In genomic region chr15:77813639-77814375, GRCm38 (mm10) we compare ENCODE assay signal across 10 mouse cellular contexts. TPM values are rescaled to one million over a fixed set of nuclear protein-coding genes. Genes with fewer than 3 reads are reported as not detected.
DNase-seq lines count a peak whose midpoint lies in the region; ATAC-seq and TF ChIP-seq lines count a peak whose summit lies in the region.
"Had no signal": no experiment of that assay in that cellular context is flagged by ENCODE, and none has a peak within 500 bp of the region (broad histone marks: within the 10 kb centered on the region; RNA-seq: fewer than 3 reads in every experiment).

No protein-coding gene starts in this region.

- DNase-seq in forebrain, postnatal 0 days: no peak
- DNase-seq in forebrain, embryonic 14.5 days (ENCODE audit: low spot score): no peak
- peak; percentile 47 for DNase-seq in gastrocnemius, postnatal 25 days
- peak; percentile 43 for DNase-seq in limb, embryonic 11.5 days (ENCODE audit: low spot score)
- no peak for DNase-seq in right cerebral cortex, postnatal 36 days (ENCODE audit: low spot score in 2 of 2)
- DNase-seq in left cerebral cortex, adult 11 months (ENCODE audit: low spot score): no peak
- no peak for DNase-seq in thymus, postnatal 14 days
- DNase-seq: cerebellum, adult 11-12 months had no signal

- no peak overlapping the region for H3K9ac ChIP-seq in forebrain, postnatal 0 days
- H3K9ac ChIP-seq in forebrain, embryonic 14.5 days (ENCODE audit: low read length): no peak overlapping the region
- no peak overlapping the region for H3K9ac ChIP-seq in limb, embryonic 11.5 days (ENCODE audit: low read length)

- H3K36me3 ChIP-seq in forebrain, postnatal 0 days (ENCODE audit: insufficient read depth): peaks cover 16% of the 10 kb centered on the region; the same call in 1 of the 2 replicates
- H3K36me3 ChIP-seq in forebrain, embryonic 14.5 days (ENCODE audit: control insufficient read depth, insufficient read depth, low read length): peaks cover 15% of the 10 kb centered on the region
- H3K36me3 ChIP-seq in C2C12 (ENCODE audit: control insufficient read depth, insufficient read depth): peaks cover 84% of the 10 kb centered on the region
- peaks cover 8% of the 10 kb centered on the region; the same call in 1 of the 2 replicates for H3K36me3 ChIP-seq in limb, embryonic 11.5 days (ENCODE audit: control insufficient read depth, insufficient read depth, low read length)

- H3K27ac ChIP-seq in forebrain, postnatal 0 days (ENCODE audit: low read depth, low read length): no peak overlapping the region
- H3K27ac ChIP-seq in forebrain, embryonic 14.5 days (ENCODE audit: low read depth, low read length): no peak overlapping the region
- H3K27ac ChIP-seq in limb, embryonic 11.5 days (replicated peaks; ENCODE audit: low read depth, low read length): peak overlapping the region; percentile 30

- H3K4me3 ChIP-seq in forebrain, postnatal 0 days (ENCODE audit: low read depth, low read length): no peak overlapping the region
- H3K4me3 ChIP-seq in forebrain, embryonic 14.5 days (ENCODE audit: low read depth, low read length): no peak overlapping the region
- H3K4me3 ChIP-seq in C2C12 (ENCODE audit: insufficient read depth, poor library complexity, severe bottlenecking): no peak overlapping the region
- H3K4me3 ChIP-seq in limb, embryonic 11.5 days (ENCODE audit: low read depth, low read length): no peak overlapping the region

- no peaks in the 10 kb centered on the region for H3K9me3 ChIP-seq in forebrain, postnatal 0 days (ENCODE audit: low read length)
- no peaks in the 10 kb centered on the region for H3K9me3 ChIP-seq in forebrain, embryonic 14.5 days (replicated peaks; ENCODE audit: control insufficient read depth, low read length)
- no peaks in the 10 kb centered on the region for H3K9me3 ChIP-seq in limb, embryonic 11.5 days (ENCODE audit: control insufficient read depth, low read length)

- 0 out of 2 replicates have a peak, but pooled peaks cover 7% of the 10 kb centered on the region for H3K4me1 ChIP-seq in forebrain, postnatal 0 days (ENCODE audit: insufficient read depth)
- H3K4me1 ChIP-seq in forebrain, embryonic 14.5 days (ENCODE audit: control insufficient read depth, insufficient read depth, low read length): peaks cover 10% of the 10 kb centered on the region; the same call in 1 of the 2 replicates
- peaks cover 12% of the 10 kb centered on the region for H3K4me1 ChIP-seq in limb, embryonic 11.5 days (ENCODE audit: control insufficient read depth, insufficient read depth, low read length)

- no peak overlapping the region for H3K4me2 ChIP-seq in forebrain, postnatal 0 days (ENCODE audit: low read depth)
- no peak overlapping the region for H3K4me2 ChIP-seq in forebrain, embryonic 14.5 days (ENCODE audit: low read length)
- H3K4me2 ChIP-seq in limb, embryonic 11.5 days (ENCODE audit: low read depth, severe bottlenecking): no peak overlapping the region

- peaks cover 100% of the 10 kb centered on the region for H3K79me3 ChIP-seq in C2C12 (ENCODE audit: low read depth)

- no peak for ATAC-seq in forebrain, postnatal 0 days
- no peak for ATAC-seq in forebrain, embryonic 14.5 days
- ATAC-seq in limb, embryonic 11.5 days (ENCODE audit: insufficient number of reproducible peaks, low FRiP score, low TSS enrichment, low read depth): no peak; the same call in 1 of the 2 replicates

- H3ac ChIP-seq in C2C12 (ENCODE audit: control insufficient read depth, insufficient read length, low read depth): peak overlapping the region; percentile 49

- 71% methylated on average over 6 of the region's 6 CpGs for WGBS in forebrain, postnatal 0 days
- WGBS in forebrain, embryonic 14.5 days: 82% methylated on average over 6 of the region's 6 CpGs
- 63% methylated on average over 6 of the region's 6 CpGs for WGBS in limb, embryonic 11.5 days

- peak; percentile 35 for TF ChIP-seq CTCF in forebrain, postnatal 0 days (IDR thresholded peaks at IDR 0.05; ENCODE audit: low read depth)
- TF ChIP-seq CTCF in C2C12 (IDR thresholded peaks at IDR 0.05; ENCODE audit: control insufficient read depth, insufficient read depth, insufficient read length): peak; percentile 16

- no peaks in the 10 kb centered on the region for H3K27me3 ChIP-seq in forebrain, postnatal 0 days (ENCODE audit: insufficient read depth, low read length)
- no peaks in the 10 kb centered on the region for H3K27me3 ChIP-seq in forebrain, embryonic 14.5 days (replicated peaks; ENCODE audit: control insufficient read depth, insufficient read depth, low read length)
- H3K27me3 ChIP-seq in C2C12 (ENCODE audit: control insufficient read depth, insufficient read depth, insufficient read length): no peaks in the 10 kb centered on the region
- no peaks in the 10 kb centered on the region for H3K27me3 ChIP-seq in limb, embryonic 11.5 days (ENCODE audit: control insufficient read depth, insufficient read depth, low read length)

- H3K79me2 ChIP-seq in C2C12 (ENCODE audit: control insufficient read depth, insufficient read depth): peaks cover 100% of the 10 kb centered on the region

TF ChIP-seq in C2C12, 6 proteins besides CTCF, POLR2A, EP300 and RAD21:
- TF ChIP-seq FOSL1 (IDR thresholded peaks at IDR 0.05; ENCODE audit: insufficient read depth, low read length, poor library complexity, severe bottlenecking): no peak
- TF ChIP-seq MYOD1 (IDR thresholded peaks at IDR 0.05; ENCODE audit: control insufficient read depth, insufficient read length, low read depth): no peak
- TF ChIP-seq MYOG (IDR thresholded peaks at IDR 0.05; ENCODE audit: control insufficient read depth, extremely low read depth, insufficient read length): no peak
- no peak for TF ChIP-seq CEBPB (IDR thresholded peaks at IDR 0.05; ENCODE audit: low read depth)
- TF ChIP-seq USF1 (IDR thresholded peaks at IDR 0.05; ENCODE audit: low read depth): no peak
- TF ChIP-seq MAX (IDR thresholded peaks at IDR 0.05): no peak

RNA-seq across cellular contexts. Expression of gene Myh9, which starts 28.2 kb away (rescaled TPM):
- 26.4 and 35.2 TPM in 2 replicates for total RNA-seq in forebrain, postnatal 0 days (2014; rRNA removed)
- polyA plus RNA-seq in forebrain, postnatal 0 days (2015; fragmentation: Nextera tagmentation; extraction: Ambion mirVana): 5.8 and 7.2 TPM in 2 replicates
- polyA plus RNA-seq in forebrain, embryonic 14.5 days (2014; fragmentation: Nextera tagmentation; extraction: Ambion mirVana): 10.8 and 14.6 TPM in 2 replicates
- polyA plus RNA-seq in C2C12 (2012; fragmentation: generic; extraction: Trizol): 580 TPM
- total RNA-seq in gastrocnemius, postnatal 25 days (2021): 10 to 100 TPM; 51.0 to 72.0 TPM
- polyA plus RNA-seq in limb, embryonic 11.5 days (2014; fragmentation: Nextera tagmentation; extraction: Ambion mirVana): 33.2 and 38.1 TPM in 2 replicates

RNA-seq across cellular contexts. Expression of gene Apol8, which starts 57.0 kb away (rescaled TPM):
- total RNA-seq in forebrain, postnatal 0 days (2014; rRNA removed): 0.08 and 2.0 TPM in 2 replicates
- 0.36 and 0.44 TPM in 2 replicates for polyA plus RNA-seq in forebrain, postnatal 0 days (2015; fragmentation: Nextera tagmentation; extraction: Ambion mirVana)
- 0.06 TPM in 1 of 2 replicates, not detected in the other for polyA plus RNA-seq in forebrain, embryonic 14.5 days (2014; fragmentation: Nextera tagmentation; extraction: Ambion mirVana)
- polyA plus RNA-seq in C2C12 (2012; fragmentation: generic; extraction: Trizol): 0.46 TPM
- total RNA-seq in gastrocnemius, postnatal 25 days (2021): under 1 TPM in 1 of 2 experiments, not detected in 1; 0.21 TPM
- not detected in 2 replicates for polyA plus RNA-seq in limb, embryonic 11.5 days (2014; fragmentation: Nextera tagmentation; extraction: Ambion mirVana)
- polyA plus RNA-seq: large intestine, adult 2 months had no signal

Comparison
In these comparisons a context has a peak if more than half of its experiments do, and no peak if none do; other contexts are left out.
1. DNase-seq: peak in gastrocnemius, postnatal 25 days (single experiment) and limb, embryonic 11.5 days (single experiment); none in forebrain, postnatal 0 days (single experiment), forebrain, embryonic 14.5 days (single experiment), right cerebral cortex, postnatal 36 days (0 of 2), left cerebral cortex, adult 11 months (single experiment) and thymus, postnatal 14 days (single experiment).
2. RNA of gene Myh9, which starts 28.2 kb away (polyA plus RNA-seq): 580 TPM in C2C12 (single experiment); 33.2 to 38.1 TPM in limb, embryonic 11.5 days, 10.8 to 14.6 TPM in forebrain, embryonic 14.5 days and 5.8 to 7.2 TPM in forebrain, postnatal 0 days; every median in the first group is over 10 times any median in the second.